18 mouse cellular contexts compared by ENCODE assay signal in genomic region chr16:55259719-55260118, GRCm38 (mm10). TPM values are rescaled to one million over a fixed set of nuclear protein-coding genes. Genes with fewer than 3 reads are reported as not detected.
DNase-seq lines count a peak whose midpoint lies in the region; ATAC-seq lines count a peak whose summit lies in the region.
"Had no signal": no experiment of that assay in that cellular context is flagged by ENCODE, and none has a peak within 500 bp of the region (broad histone marks: within the 10 kb centered on the region; RNA-seq: fewer than 3 reads in every experiment).

No protein-coding gene starts in this region.

- H3K27me3 ChIP-seq in midbrain, embryonic 13.5 days, result no peaks in the 10 kb centered on the region
- no peaks in the 10 kb centered on the region for H3K27me3 ChIP-seq in midbrain, embryonic 10.5 days (ENCODE audit: low read depth, poor library complexity, severe bottlenecking)
- H3K27me3 ChIP-seq: heart, embryonic 13.5 days; hindbrain, embryonic 12.5 days; megakaryocyte, embryonic 14.5 days; neural tube, embryonic 13.5 days had no signal

- H3K9me3 ChIP-seq in midbrain, embryonic 13.5 days, result no peaks in the 10 kb centered on the region
- no peaks in the 10 kb centered on the region for H3K9me3 ChIP-seq in midbrain, embryonic 10.5 days (replicated peaks)
- H3K9me3 ChIP-seq: embryonic facial prominence, embryonic 10.5 days; heart, embryonic 13.5 days; hindbrain, embryonic 12.5 days; megakaryocyte, embryonic 14.5 days; neural tube, embryonic 13.5 days had no signal

- H3K36me3 ChIP-seq in midbrain, embryonic 13.5 days, result no peaks in the 10 kb centered on the region
- H3K36me3 ChIP-seq in midbrain, embryonic 10.5 days, result no peaks in the 10 kb centered on the region
- H3K36me3 ChIP-seq: embryonic facial prominence, embryonic 10.5 days; heart, embryonic 13.5 days; hindbrain, embryonic 12.5 days; neural tube, embryonic 13.5 days had no signal

- DNase-seq in midbrain, embryonic 10.5 days (ENCODE audit: low spot score), result no peak
- DNase-seq in frontal cortex, adult 2 months (ENCODE audit: extremely low spot score in 1 of 2, low spot score in 1 of 2), result peak; percentile 20 to 57
- DNase-seq in left cerebral cortex, postnatal 14 days (ENCODE audit: low spot score in 2 of 2), result peak; percentile 23 to 29
- peak; percentile 5 for DNase-seq in right cerebral cortex, postnatal 25 days
- no peak for DNase-seq in lung, postnatal 36 days
- no peak for DNase-seq in spleen, postnatal 36 days (ENCODE audit: low spot score in 2 of 2)
- DNase-seq: cerebellum, postnatal 10 days; gastrocnemius, postnatal 36 days; liver, postnatal 0 days had no signal

- WGBS in midbrain, embryonic 13.5 days, result 81% methylated on average over 6 of the region's 6 CpGs
- 90% methylated on average over 6 of the region's 6 CpGs for WGBS in midbrain, embryonic 10.5 days

- no peaks in the 10 kb centered on the region for H3K4me1 ChIP-seq in midbrain, embryonic 13.5 days (replicated peaks)
- H3K4me1 ChIP-seq in midbrain, embryonic 10.5 days, result no peaks in the 10 kb centered on the region
- H3K4me1 ChIP-seq: heart, embryonic 13.5 days; hindbrain, embryonic 12.5 days; megakaryocyte, embryonic 14.5 days; neural tube, embryonic 13.5 days had no signal

- intact Hi-C loops in left cerebral cortex, postnatal 14 days (cut with DNase I), result no loop called here

- H3K9ac ChIP-seq in midbrain, embryonic 13.5 days (replicated peaks), result no peak overlapping the region
- H3K9ac ChIP-seq: heart, embryonic 13.5 days; hindbrain, embryonic 12.5 days; liver, postnatal 0 days; neural tube, embryonic 13.5 days had no signal

- H3K27ac ChIP-seq in midbrain, embryonic 13.5 days, result no peak overlapping the region
- H3K27ac ChIP-seq in midbrain, embryonic 10.5 days (replicated peaks), result no peak overlapping the region
- H3K27ac ChIP-seq: embryonic facial prominence, embryonic 10.5 days; heart, embryonic 13.5 days; hindbrain, embryonic 12.5 days; neural tube, embryonic 13.5 days had no signal

- ATAC-seq in midbrain, embryonic 13.5 days, result peak; percentile 37; the same call in 1 of the 2 replicates
- no peak for ATAC-seq in activated CD4-positive, CD25-positive, alpha-beta regulatory T cell, adult 4 months
- ATAC-seq: CD4-positive, CD25-positive, alpha-beta regulatory T cell, adult 4 months; liver, postnatal 0 days had no signal

- H3K4me2 ChIP-seq in midbrain, embryonic 13.5 days (replicated peaks), result no peak overlapping the region
- H3K4me2 ChIP-seq: heart, embryonic 13.5 days; hindbrain, embryonic 12.5 days; neural tube, embryonic 13.5 days had no signal

- H3K4me3 ChIP-seq in midbrain, embryonic 13.5 days (replicated peaks), result no peak overlapping the region
- no peak overlapping the region for H3K4me3 ChIP-seq in midbrain, embryonic 10.5 days
- H3K4me3 ChIP-seq: embryonic facial prominence, embryonic 10.5 days; heart, embryonic 13.5 days; hindbrain, embryonic 12.5 days; megakaryocyte, embryonic 14.5 days; neural tube, embryonic 13.5 days had no signal

RNA-seq across cellular contexts. Expression of gene Zpld1, which starts 38.1 kb away (rescaled TPM):
- polyA plus RNA-seq in midbrain, embryonic 13.5 days (2015; fragmentation: Nextera tagmentation; extraction: Ambion mirVana), result 0.19 and 0.44 TPM in 2 replicates
- 0.07 and 0.10 TPM in 2 replicates for polyA plus RNA-seq in midbrain, embryonic 10.5 days (2016; fragmentation: Nextera tagmentation; extraction: Ambion mirVana)
- 0.38 and 0.88 TPM in 2 replicates for polyA plus RNA-seq in frontal cortex, adult 2 months (2012; rRNA removed)
- under 1 TPM; 0.20 to 0.21 TPM for total RNA-seq in left cerebral cortex, postnatal 14 days (2021)
- polyA plus RNA-seq in activated CD4-positive, CD25-positive, alpha-beta regulatory T cell, adult 4 months (2017; shearing (Covaris generic)), result not detected
- total RNA-seq: gastrocnemius, postnatal 36 days had no signal
- polyA plus RNA-seq: CD4-positive, CD25-positive, alpha-beta regulatory T cell, adult 4 months; liver, postnatal 0 days; urinary bladder, adult 2 months had no signal

Comparison
In these comparisons a context has a peak if more than half of its experiments do, and no peak if none do; other contexts are left out.
1. DNase-seq: peak in frontal cortex, adult 2 months (2 of 2), left cerebral cortex, postnatal 14 days (2 of 2) and right cerebral cortex, postnatal 25 days (single experiment); none in midbrain, embryonic 10.5 days (single experiment), lung, postnatal 36 days (single experiment) and spleen, postnatal 36 days (0 of 2).